19 mouse cellular contexts compared by ENCODE assay signal in the genomic region with DNA sequence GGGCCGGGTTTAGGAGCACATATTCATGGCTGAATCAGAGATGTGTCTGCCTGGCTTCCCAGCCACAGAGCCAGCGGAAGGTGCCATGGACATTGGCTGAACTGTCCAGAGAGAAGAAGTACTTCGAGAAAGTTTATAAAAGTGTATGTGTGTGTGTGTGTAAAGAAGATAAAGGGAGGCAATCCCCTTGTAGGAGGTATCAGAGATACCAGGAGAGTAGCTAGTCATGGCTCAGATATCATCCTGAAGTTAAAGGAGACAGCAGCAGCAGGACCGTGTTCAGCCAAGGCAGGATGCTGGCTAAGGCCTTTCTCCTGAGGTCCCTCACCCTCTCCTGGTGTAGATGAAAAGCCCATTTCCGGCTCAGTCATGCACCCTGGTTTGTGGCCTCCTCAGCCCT. TPM values are rescaled to one million over a fixed set of nuclear protein-coding genes. Genes with fewer than 3 reads are reported as not detected.
DNase-seq lines count a peak whose midpoint lies in the region; ATAC-seq and TF ChIP-seq lines count a peak whose summit lies in the region.
"Had no signal": no experiment of that assay in that cellular context is flagged by ENCODE, and none has a peak within 500 bp of the region (broad histone marks: within the 10 kb centered on the region; RNA-seq: fewer than 3 reads in every experiment).

No protein-coding gene starts in this region.

- H3K36me3 ChIP-seq in heart, embryonic 10.5 days = no peaks in the 10 kb centered on the region
- H3K36me3 ChIP-seq in kidney, adult 2 months (ENCODE audit: control insufficient read depth, insufficient read depth, low read length) = no peaks in the 10 kb centered on the region
- no peaks in the 10 kb centered on the region for H3K36me3 ChIP-seq in limb, embryonic 14.5 days (ENCODE audit: control insufficient read depth, insufficient read depth, low read length)
- H3K36me3 ChIP-seq in thymus, adult 2 months (ENCODE audit: control insufficient read depth, insufficient read depth, low read length) = no peaks in the 10 kb centered on the region
- H3K36me3 ChIP-seq: midbrain, embryonic 15.5 days; neural tube, embryonic 12.5 days had no signal

- H3K9ac ChIP-seq in limb, embryonic 14.5 days (ENCODE audit: low read depth, low read length, severe bottlenecking) = no peak overlapping the region
- H3K9ac ChIP-seq: midbrain, embryonic 15.5 days; neural tube, embryonic 12.5 days had no signal

- TF ChIP-seq CTCF in kidney, adult 2 months (conservative IDR thresholded peaks at IDR 0.05; ENCODE audit: insufficient read depth, insufficient read length, low read depth, low read length) = no peak
- TF ChIP-seq CTCF in thymus, adult 2 months (IDR thresholded peaks at IDR 0.05; ENCODE audit: borderline replicate concordance, control insufficient read depth, extremely low read depth, insufficient read depth, low read length, poor library complexity) = no peak

- WGBS in heart, embryonic 10.5 days = 54% methylated on average over 5 of the region's 5 CpGs
- WGBS in kidney, adult 2 months = 74% methylated on average over 5 of the region's 5 CpGs
- WGBS in limb, embryonic 14.5 days = 72% methylated on average over 5 of the region's 5 CpGs
- WGBS in thymus, adult 2 months = 79% methylated on average over 5 of the region's 5 CpGs

- peak overlapping the region; percentile 34 for H3K4me2 ChIP-seq in limb, embryonic 14.5 days (replicated peaks; ENCODE audit: low read depth, low read length, severe bottlenecking)
- H3K4me2 ChIP-seq: midbrain, embryonic 15.5 days; neural tube, embryonic 12.5 days had no signal

- no peak for DNase-seq in heart, embryonic 10.5 days (ENCODE audit: low spot score)
- DNase-seq in heart, postnatal 14 days = no peak
- no peak for DNase-seq in kidney, adult 2 months
- no peak for DNase-seq in kidney, postnatal 14 days
- no peak for DNase-seq in limb, embryonic 14.5 days (ENCODE audit: low spot score)
- DNase-seq in thymus, adult 2 months = no peak
- DNase-seq: adrenal gland, adult 2 months; cerebellum, adult 9-11 months; gastrocnemius, postnatal 10 days; lung, postnatal 36 days; retina, postnatal 1 day had no signal

- no peak for TF ChIP-seq POLR2A in kidney, adult 2 months (IDR thresholded peaks at IDR 0.05; ENCODE audit: low read depth, low read length)
- TF ChIP-seq POLR2A in limb, embryonic 14.5 days (IDR thresholded peaks at IDR 0.05; ENCODE audit: borderline replicate concordance, extremely low read depth, insufficient read depth, insufficient read length) = no peak
- TF ChIP-seq POLR2A in thymus, adult 2 months (IDR thresholded peaks at IDR 0.05; ENCODE audit: control insufficient read depth, extremely low read depth, insufficient read depth, low read length, poor library complexity) = no peak

- no peak for ATAC-seq in limb, embryonic 14.5 days (ENCODE audit: low FRiP score, low read depth)
- ATAC-seq in megakaryocyte, adult 5-6 weeks (ENCODE audit: poor library complexity, severe bottlenecking) = no peak
- ATAC-seq: forebrain, embryonic 14.5 days; hindbrain, embryonic 16.5 days; midbrain, embryonic 15.5 days had no signal

- no peaks in the 10 kb centered on the region for H3K9me3 ChIP-seq in heart, embryonic 10.5 days
- no peaks in the 10 kb centered on the region for H3K9me3 ChIP-seq in limb, embryonic 14.5 days (ENCODE audit: control insufficient read depth, low read length)
- H3K9me3 ChIP-seq: midbrain, embryonic 15.5 days; neural tube, embryonic 12.5 days had no signal

- peaks cover 85% of the 10 kb centered on the region for H3K4me1 ChIP-seq in heart, embryonic 10.5 days
- peaks cover 26% of the 10 kb centered on the region; the same call in 1 of the 2 replicates for H3K4me1 ChIP-seq in kidney, adult 2 months (ENCODE audit: control insufficient read depth, insufficient read depth, low read length)
- H3K4me1 ChIP-seq in brown adipose tissue, adult 24 weeks (ENCODE audit: control insufficient read depth, insufficient read depth, insufficient read length, low read length) = peaks cover 16% of the 10 kb centered on the region; the same call in 1 of the 2 replicates
- peaks cover 49% of the 10 kb centered on the region for H3K4me1 ChIP-seq in limb, embryonic 14.5 days (ENCODE audit: control insufficient read depth, insufficient read depth, low read length)
- H3K4me1 ChIP-seq in thymus, adult 2 months (replicated peaks; ENCODE audit: control insufficient read depth, insufficient read depth, low read length) = no peaks in the 10 kb centered on the region
- H3K4me1 ChIP-seq: midbrain, embryonic 15.5 days had no signal

- H3K27me3 ChIP-seq in heart, embryonic 10.5 days (ENCODE audit: insufficient read depth, poor library complexity, severe bottlenecking) = 0 out of 2 replicates have a peak, but pooled peaks cover 12% of the 10 kb centered on the region
- no peaks in the 10 kb centered on the region for H3K27me3 ChIP-seq in kidney, adult 2 months (replicated peaks; ENCODE audit: control insufficient read depth, insufficient read depth, low read length)
- no peaks in the 10 kb centered on the region for H3K27me3 ChIP-seq in limb, embryonic 14.5 days (ENCODE audit: control insufficient read depth, insufficient read depth, low read length)
- H3K27me3 ChIP-seq in thymus, adult 2 months (ENCODE audit: control insufficient read depth, insufficient read depth, low read length) = no peaks in the 10 kb centered on the region
- H3K27me3 ChIP-seq: midbrain, embryonic 15.5 days; neural tube, embryonic 12.5 days had no signal

- peak overlapping the region; percentile 19 for H3K4me3 ChIP-seq in heart, embryonic 10.5 days
- no peak overlapping the region for H3K4me3 ChIP-seq in kidney, adult 2 months (ENCODE audit: insufficient read depth, low read depth, low read length)
- H3K4me3 ChIP-seq in brown adipose tissue, adult 24 weeks (ENCODE audit: insufficient read depth, low read depth, low read length) = no peak overlapping the region
- no peak overlapping the region for H3K4me3 ChIP-seq in limb, embryonic 14.5 days (replicated peaks; ENCODE audit: low read length)
- no peak overlapping the region for H3K4me3 ChIP-seq in thymus, adult 2 months (ENCODE audit: control insufficient read depth, insufficient read depth, low read length)
- H3K4me3 ChIP-seq: layer of hippocampus, adult 2 months; midbrain, embryonic 15.5 days; neural tube, embryonic 12.5 days had no signal

- peak overlapping the region; percentile 91 for H3K27ac ChIP-seq in heart, embryonic 10.5 days
- 0 out of 2 replicates have a peak overlapping the region, but pooled peaks have one; percentile 21 for H3K27ac ChIP-seq in kidney, adult 2 months (ENCODE audit: insufficient read depth, low read depth, low read length)
- H3K27ac ChIP-seq in brown adipose tissue, adult 24 weeks (replicated peaks; ENCODE audit: low read depth, low read length) = peak overlapping the region; percentile 82
- H3K27ac ChIP-seq in limb, embryonic 14.5 days (replicated peaks; ENCODE audit: low read depth, low read length) = peak overlapping the region; percentile 68
- no peak overlapping the region for H3K27ac ChIP-seq in thymus, adult 2 months (ENCODE audit: control insufficient read depth, insufficient read depth, low read length)
- H3K27ac ChIP-seq: layer of hippocampus, adult 2 months; midbrain, embryonic 15.5 days; neural tube, embryonic 12.5 days had no signal

- intact Hi-C loops in heart, postnatal 14 days (cut with DNase I) = no loop called here

RNA-seq across cellular contexts. Expression of gene Pth1r, which starts 4.5 kb away (rescaled TPM):
- 41.3 and 49.7 TPM in 2 replicates for polyA plus RNA-seq in heart, embryonic 10.5 days (2016; fragmentation: Nextera tagmentation; extraction: Ambion mirVana)
- 1 to 10 TPM; 9.1 TPM for total RNA-seq in heart, postnatal 14 days (2021)
- polyA plus RNA-seq in kidney, adult 2 months (2012; rRNA removed) = 740 and 847 TPM in 2 replicates
- polyA plus RNA-seq in brown adipose tissue, adult 24 weeks (2012; ENCODE audit: insufficient read depth, insufficient read length, missing spikeins) = 23.3 and 25.4 TPM in 2 replicates
- polyA plus RNA-seq in limb, embryonic 14.5 days (2012; rRNA removed) = 149 and 203 TPM in 2 replicates
- 96.9 and 99.1 TPM in 2 replicates for polyA plus RNA-seq in limb, embryonic 14.5 days (2014; fragmentation: Nextera tagmentation; extraction: Ambion mirVana)
- polyA plus RNA-seq in thymus, adult 2 months (2012; rRNA removed) = 5.4 and 5.8 TPM in 2 replicates
- not detected in 2 replicates for total RNA-seq in megakaryocyte, adult 5-6 weeks (2015)
- total RNA-seq in megakaryocyte, adult 5-6 weeks (2017) = 0.77 TPM in 1 of 2 replicates, not detected in the other

RNA-seq across cellular contexts. Expression of gene Myl3, which starts 9.8 kb away (rescaled TPM):
- 1,835 and 3,713 TPM in 2 replicates for polyA plus RNA-seq in heart, embryonic 10.5 days (2016; fragmentation: Nextera tagmentation; extraction: Ambion mirVana)
- over 10,000 TPM; 11,266 to 12,112 TPM for total RNA-seq in heart, postnatal 14 days (2021)
- polyA plus RNA-seq in kidney, adult 2 months (2012; rRNA removed) = 1.6 and 11.5 TPM in 2 replicates
- 17.2 and 23.5 TPM in 2 replicates for polyA plus RNA-seq in brown adipose tissue, adult 24 weeks (2012; ENCODE audit: insufficient read depth, insufficient read length, missing spikeins)
- polyA plus RNA-seq in limb, embryonic 14.5 days (2012; rRNA removed) = 18.9 and 26.1 TPM in 2 replicates
- polyA plus RNA-seq in limb, embryonic 14.5 days (2014; fragmentation: Nextera tagmentation; extraction: Ambion mirVana) = 16.4 and 28.1 TPM in 2 replicates
- 2.4 and 293 TPM in 2 replicates for polyA plus RNA-seq in thymus, adult 2 months (2012; rRNA removed)
- not detected in 2 replicates for total RNA-seq in megakaryocyte, adult 5-6 weeks (2015)
- not detected in 2 replicates for total RNA-seq in megakaryocyte, adult 5-6 weeks (2017)
- total RNA-seq: layer of hippocampus, adult 2 months had no signal
- polyA plus RNA-seq: adrenal gland, adult 2 months had no signal

RNA-seq across cellular contexts. Expression of gene Prss42, which starts 46.6 kb away (rescaled TPM):
- not detected in 2 replicates for polyA plus RNA-seq in heart, embryonic 10.5 days (2016; fragmentation: Nextera tagmentation; extraction: Ambion mirVana)
- not detected for total RNA-seq in heart, postnatal 14 days (2021)
- polyA plus RNA-seq in kidney, adult 2 months (2012; rRNA removed) = not detected in 2 replicates
- not detected in 2 replicates for polyA plus RNA-seq in brown adipose tissue, adult 24 weeks (2012; ENCODE audit: insufficient read depth, insufficient read length, missing spikeins)
- polyA plus RNA-seq in limb, embryonic 14.5 days (2012; rRNA removed) = 0.04 TPM in 1 of 2 replicates, not detected in the other
- not detected in 2 replicates for polyA plus RNA-seq in limb, embryonic 14.5 days (2014; fragmentation: Nextera tagmentation; extraction: Ambion mirVana)
- not detected in 2 replicates for polyA plus RNA-seq in thymus, adult 2 months (2012; rRNA removed)
- total RNA-seq in megakaryocyte, adult 5-6 weeks (2015) = not detected in 2 replicates
- not detected in 2 replicates for total RNA-seq in megakaryocyte, adult 5-6 weeks (2017)
- total RNA-seq: adrenal gland, adult 2 months; gastrocnemius, postnatal 10 days; layer of hippocampus, adult 2 months had no signal
- polyA plus RNA-seq: adrenal gland, adult 2 months; forebrain, embryonic 14.5 days; hindbrain, embryonic 16.5 days; midbrain, embryonic 15.5 days; neural tube, embryonic 12.5 days; spleen, adult 2 months had no signal
